Mouse (Mus musculus) ES-Bruce4 (cell line): ENCODE results near the gene Pde5a.

Experiments
- CTCF ChIP-seq: IDR thresholded peaks from one replicate; pipeline ENCODE4 v1.8.1; 2011; ENCODE audit warnings: low read depth, low read length
- POLR2A ChIP-seq: IDR thresholded peaks from one replicate; pipeline ENCODE4 v1.8.1; 2011; ENCODE audit warnings: low read length; ENCODE audit not compliant: insufficient read depth

DNA sequence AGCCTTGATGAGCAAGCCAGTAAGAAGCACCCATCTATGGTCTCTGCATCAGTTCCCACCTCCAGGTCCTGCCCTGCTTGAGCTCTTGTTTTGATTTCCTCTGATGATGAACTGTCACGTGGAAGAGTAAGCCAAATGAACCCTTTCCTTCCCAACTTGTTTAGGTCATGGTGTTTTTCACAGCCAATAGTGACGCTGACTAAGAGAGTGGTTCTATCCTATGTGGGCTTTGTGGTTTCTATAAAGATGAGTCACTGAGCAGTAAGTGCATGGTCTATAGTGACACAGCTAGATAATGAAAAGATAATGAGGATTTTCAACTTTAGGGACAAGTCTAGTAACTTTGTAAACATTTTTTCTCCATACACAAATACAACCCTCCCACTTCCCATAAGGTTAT is 10.1 kb upstream of the Pde5a start:
- TF ChIP-seq POLR2A (no peak), CTCF (no peak)
